8 mouse cellular contexts compared by ENCODE assay signal in the genomic region with DNA sequence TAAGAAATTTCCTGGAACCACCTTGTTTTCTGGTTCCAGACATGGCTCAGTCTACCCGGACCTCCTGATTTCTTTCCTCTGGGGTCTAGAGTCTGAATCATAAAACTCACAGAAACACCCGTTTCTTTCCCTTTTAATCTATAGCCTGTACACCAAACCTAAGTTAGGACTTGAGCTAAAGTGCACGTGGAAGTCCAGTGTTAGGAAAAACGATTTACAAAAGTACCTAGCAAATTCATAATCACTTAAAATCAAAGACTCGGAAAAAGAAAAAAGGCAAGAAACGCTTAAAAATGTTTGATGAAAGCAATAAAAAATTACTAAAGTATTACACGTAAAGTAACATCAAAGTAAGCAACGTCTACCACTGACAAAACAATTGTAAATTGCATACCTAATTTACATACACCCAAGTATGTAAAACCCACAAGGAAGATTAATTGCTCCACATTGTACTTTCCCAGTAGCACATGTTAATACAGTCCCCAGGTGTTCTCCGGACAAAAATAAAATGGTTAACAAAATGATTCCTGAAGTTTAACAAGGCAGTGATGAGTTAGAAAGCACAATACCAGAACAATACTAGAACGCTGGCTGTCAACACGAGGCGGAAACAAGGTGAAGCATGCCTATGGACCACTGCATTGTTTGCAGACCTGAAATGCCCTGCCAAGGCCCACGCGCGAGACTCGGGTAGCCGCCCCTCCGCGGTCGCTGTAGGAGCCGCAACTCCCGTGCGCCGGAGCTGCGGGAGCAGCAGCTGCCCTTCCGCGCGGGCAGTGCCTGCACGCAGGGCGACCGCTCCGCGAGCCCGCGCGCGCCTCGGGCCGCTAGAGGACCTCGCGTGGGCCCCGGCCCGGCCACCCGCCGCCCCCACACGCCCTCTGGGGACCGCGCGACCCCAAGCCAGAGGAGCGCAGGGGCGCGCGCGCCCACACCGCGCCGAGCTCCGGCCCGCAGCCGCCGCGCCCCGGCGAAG. TPM values are rescaled to one million over a fixed set of nuclear protein-coding genes. Genes with fewer than 3 reads are reported as not detected.
DNase-seq lines count a peak whose midpoint lies in the region; ATAC-seq lines count a peak whose summit lies in the region.

No protein-coding gene starts in this region.

- 2% methylated on average over 34 of the region's 64 CpGs for WGBS in hindbrain, embryonic 16.5 days

- ATAC-seq in hindbrain, embryonic 16.5 days = no peak

- peak overlapping the region; percentile 65 for H3K4me2 ChIP-seq in hindbrain, embryonic 16.5 days (ENCODE audit: low read length)

- H3K9me3 ChIP-seq in hindbrain, embryonic 16.5 days (ENCODE audit: control insufficient read depth, low read length) = no peaks in the 10 kb centered on the region

- H3K27me3 ChIP-seq in hindbrain, embryonic 16.5 days (replicated peaks; ENCODE audit: control insufficient read depth, insufficient read depth, low read length) = no peaks in the 10 kb centered on the region

- peak overlapping the region; percentile 88 for H3K4me3 ChIP-seq in hindbrain, embryonic 16.5 days (ENCODE audit: low read length)

- DNase-seq in Muller cell, postnatal 12 days (ENCODE audit: inconsistent ontology term) = peak; percentile 36
- DNase-seq in cerebellum, postnatal 10 days = peak; percentile 70 to 71
- peak; percentile 29 to 37 for DNase-seq in frontal cortex, postnatal 25 days (ENCODE audit: low spot score in 2 of 2)
- DNase-seq in left cerebral cortex, adult 8-10 months (ENCODE audit: low spot score in 2 of 2) = peak; percentile 30 to 42
- DNase-seq in lung, postnatal 4 days = peak; percentile 58 to 67
- DNase-seq in retina, postnatal 7 days (ENCODE audit: low read depth, low spot score) = peak; percentile 46
- peak; percentile 72 for DNase-seq in thymus, postnatal 4 days

- peak overlapping the region; percentile 91 for H3K9ac ChIP-seq in hindbrain, embryonic 16.5 days (ENCODE audit: low read depth, low read length)

- H3K4me1 ChIP-seq in hindbrain, embryonic 16.5 days (ENCODE audit: control insufficient read depth, insufficient read depth, low read depth, low read length) = peaks cover 19% of the 10 kb centered on the region

- H3K27ac ChIP-seq in hindbrain, embryonic 16.5 days (ENCODE audit: low read depth, low read length) = peak overlapping the region; percentile 97

- H3K36me3 ChIP-seq in hindbrain, embryonic 16.5 days (ENCODE audit: control insufficient read depth, insufficient read depth, low read length) = no peaks in the 10 kb centered on the region

RNA-seq across cellular contexts. Expression of gene Phtf2, which starts 0.8 kb away (rescaled TPM):
- 23.9 and 27.4 TPM in 2 replicates for polyA plus RNA-seq in hindbrain, embryonic 16.5 days (2015; fragmentation: Nextera tagmentation; extraction: Ambion mirVana)
- total RNA-seq in left cerebral cortex, adult 8-10 months (2022) = 10 to 100 TPM; 14.1 to 16.6 (median 15.0) TPM

RNA-seq across cellular contexts. Expression of gene Tmem60, which starts 0.9 kb away (rescaled TPM):
- 64.0 and 70.5 TPM in 2 replicates for polyA plus RNA-seq in hindbrain, embryonic 16.5 days (2015; fragmentation: Nextera tagmentation; extraction: Ambion mirVana)
- 10 to 100 TPM; 23.1 to 25.3 (median 24.4) TPM for total RNA-seq in left cerebral cortex, adult 8-10 months (2022)
